In the genomic region with DNA sequence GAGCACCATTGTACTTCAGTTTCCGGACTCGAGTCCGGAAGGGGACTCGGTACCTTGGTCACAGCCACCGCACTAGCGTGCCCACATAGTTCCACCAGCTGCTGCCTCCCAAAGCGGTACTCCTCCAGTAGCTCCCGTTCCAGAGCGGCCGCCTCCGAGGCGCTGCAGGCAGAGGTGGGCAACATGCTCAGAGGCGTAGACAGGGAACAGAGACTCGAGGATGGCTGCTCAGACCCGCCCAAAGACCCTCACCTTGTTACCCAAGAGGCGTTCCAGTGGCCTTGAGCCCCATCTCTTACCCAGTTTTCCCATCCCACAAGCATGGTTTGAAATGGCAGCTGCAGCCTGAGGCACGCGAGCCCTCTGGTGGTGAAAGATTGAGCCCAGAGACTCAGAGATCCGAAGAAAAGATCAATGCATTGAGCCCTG, we compare ENCODE assay signal across 8 mouse cellular contexts. TPM values are rescaled to one million over a fixed set of nuclear protein-coding genes. Genes with fewer than 3 reads are reported as not detected.
A peak's percentile ranks its signal among the peaks of the same experiment; 100 is the strongest.
DNase-seq lines count a peak whose midpoint lies in the region; ATAC-seq and TF ChIP-seq lines count a peak whose summit lies in the region.

No protein-coding gene starts in this region.

- H3K9me3 ChIP-seq in hindbrain, embryonic 10.5 days, result no peaks in the 10 kb centered on the region
- no peaks in the 10 kb centered on the region for H3K9me3 ChIP-seq in limb, embryonic 10.5 days (replicated peaks)
- H3K9me3 ChIP-seq in neural tube, embryonic 13.5 days, result no peaks in the 10 kb centered on the region

- 51% methylated on average over 19 of the region's 19 CpGs for WGBS in thymus, adult 2 months
- WGBS in hindbrain, embryonic 10.5 days, result 31% methylated on average over 19 of the region's 19 CpGs
- 43% methylated on average over 19 of the region's 19 CpGs for WGBS in limb, embryonic 10.5 days
- whole genome bisulfite sequencing in neural tube, embryonic 13.5 days, result 38% methylated on average over 19 of the region's 19 CpGs

- H3K4me3 ChIP-seq in thymus, adult 2 months (ENCODE audit: control insufficient read depth, insufficient read depth, low read length), result no peak overlapping the region
- H3K4me3 ChIP-seq in hindbrain, embryonic 10.5 days, result peak overlapping the region; percentile 16; the same call in 1 of the 2 replicates
- H3K4me3 ChIP-seq in limb, embryonic 10.5 days, result no peak overlapping the region
- H3K4me3 ChIP-seq in neural tube, embryonic 13.5 days, result no peak overlapping the region

- H3K27me3 ChIP-seq in thymus, adult 2 months (ENCODE audit: control insufficient read depth, insufficient read depth, low read length), result peaks cover 20% of the 10 kb centered on the region
- peaks cover 66% of the 10 kb centered on the region for H3K27me3 ChIP-seq in hindbrain, embryonic 10.5 days (ENCODE audit: insufficient read depth, poor library complexity, severe bottlenecking)
- H3K27me3 ChIP-seq in limb, embryonic 10.5 days (ENCODE audit: low read depth, poor library complexity, severe bottlenecking), result peaks cover 75% of the 10 kb centered on the region
- H3K27me3 ChIP-seq in neural tube, embryonic 13.5 days, result peaks cover 50% of the 10 kb centered on the region

- ATAC-seq in neural tube, embryonic 13.5 days (ENCODE audit: low read depth), result 0 out of 2 replicates have a peak, but pooled peaks have one; percentile 9

- peak overlapping the region; percentile 54; the same call in 1 of the 2 replicates for H3K9ac ChIP-seq in neural tube, embryonic 13.5 days

- H3K4me2 ChIP-seq in neural tube, embryonic 13.5 days, result peak overlapping the region; percentile 8; the same call in 1 of the 2 replicates

- DNase-seq in adrenal gland, postnatal 10 days, result peak; percentile 68
- no peak for DNase-seq in adrenal gland, adult 18-20 months (ENCODE audit: low spot score in 2 of 2)
- peak; percentile 34 for DNase-seq in thymus, adult 2 months
- DNase-seq in thymus, adult 18-20 months, result no peak
- peak; percentile 70 for DNase-seq in hindbrain, embryonic 10.5 days (ENCODE audit: low spot score)
- DNase-seq in limb, embryonic 10.5 days (ENCODE audit: low spot score), result peak; percentile 67
- DNase-seq in gastrocnemius, postnatal 10 days, result no peak

- TF ChIP-seq CTCF in thymus, adult 2 months (IDR thresholded peaks at IDR 0.05; ENCODE audit: borderline replicate concordance, control insufficient read depth, extremely low read depth, insufficient read depth, low read length, poor library complexity), result peak; percentile 44; the same call in 1 of the 2 replicates

- H3K27ac ChIP-seq in thymus, adult 2 months (ENCODE audit: control insufficient read depth, insufficient read depth, low read length), result no peak overlapping the region
- 0 out of 2 replicates have a peak overlapping the region, but pooled peaks have one; percentile 18 for H3K27ac ChIP-seq in hindbrain, embryonic 10.5 days
- H3K27ac ChIP-seq in limb, embryonic 10.5 days, result no peak overlapping the region
- H3K27ac ChIP-seq in neural tube, embryonic 13.5 days (replicated peaks), result no peak overlapping the region

- H3K36me3 ChIP-seq in thymus, adult 2 months (ENCODE audit: control insufficient read depth, insufficient read depth, low read length), result 0 out of 2 replicates have a peak, but pooled peaks cover 3% of the 10 kb centered on the region
- peaks cover 38% of the 10 kb centered on the region for H3K36me3 ChIP-seq in hindbrain, embryonic 10.5 days
- H3K36me3 ChIP-seq in limb, embryonic 10.5 days, result peaks cover 43% of the 10 kb centered on the region
- peaks cover 18% of the 10 kb centered on the region for H3K36me3 ChIP-seq in neural tube, embryonic 13.5 days

- TF ChIP-seq POLR2A in thymus, adult 2 months (IDR thresholded peaks at IDR 0.05; ENCODE audit: control insufficient read depth, extremely low read depth, insufficient read depth, low read length, poor library complexity), result no peak

- peaks cover 13% of the 10 kb centered on the region for H3K4me1 ChIP-seq in thymus, adult 2 months (replicated peaks; ENCODE audit: control insufficient read depth, insufficient read depth, low read length)
- peaks cover 86% of the 10 kb centered on the region for H3K4me1 ChIP-seq in hindbrain, embryonic 10.5 days (replicated peaks)
- peaks cover 37% of the 10 kb centered on the region for H3K4me1 ChIP-seq in limb, embryonic 10.5 days
- H3K4me1 ChIP-seq in neural tube, embryonic 13.5 days (replicated peaks), result peaks cover 65% of the 10 kb centered on the region

RNA-seq across cellular contexts. Expression of a gene that starts 3.3 kb away (rescaled TPM):
- 1 to 10 TPM in 1 of 2 experiments, under 1 TPM in 1; 0.64 to 1.5 TPM for total RNA-seq in adrenal gland, postnatal 10 days (2021)
- under 1 TPM; 0.06 to 0.10 TPM for total RNA-seq in adrenal gland, adult 18-20 months (2021)
- 0.75 and 2.2 TPM in 2 replicates for polyA plus RNA-seq in thymus, adult 2 months (2012; rRNA removed)
- 0.44 and 0.47 TPM in 2 replicates for polyA plus RNA-seq in hindbrain, embryonic 10.5 days (2016; fragmentation: Nextera tagmentation; extraction: Ambion mirVana)
- polyA plus RNA-seq in limb, embryonic 10.5 days (2016; fragmentation: Nextera tagmentation; extraction: Ambion mirVana), result 0.40 TPM in 2 replicates
- polyA plus RNA-seq in neural tube, embryonic 13.5 days (2015; fragmentation: Nextera tagmentation; extraction: Ambion mirVana), result 3.1 and 3.9 TPM in 2 replicates
- total RNA-seq in gastrocnemius, postnatal 10 days (2021), result 10 to 100 TPM; 25.3 to 28.4 TPM

RNA-seq across cellular contexts. Expression of a gene that starts 11.2 kb away (rescaled TPM):
- under 1 TPM; 0.79 to 0.84 TPM for total RNA-seq in adrenal gland, postnatal 10 days (2021)
- total RNA-seq in adrenal gland, adult 18-20 months (2021), result under 1 TPM; 0.51 to 0.60 TPM
- 1.3 and 1.8 TPM in 2 replicates for polyA plus RNA-seq in thymus, adult 2 months (2012; rRNA removed)
- 4.7 and 4.8 TPM in 2 replicates for polyA plus RNA-seq in hindbrain, embryonic 10.5 days (2016; fragmentation: Nextera tagmentation; extraction: Ambion mirVana)
- polyA plus RNA-seq in limb, embryonic 10.5 days (2016; fragmentation: Nextera tagmentation; extraction: Ambion mirVana), result 5.0 and 5.9 TPM in 2 replicates
- polyA plus RNA-seq in neural tube, embryonic 13.5 days (2015; fragmentation: Nextera tagmentation; extraction: Ambion mirVana), result 3.4 TPM in 2 replicates
- under 1 TPM in 1 of 2 experiments, not detected in 1; 0.38 TPM for total RNA-seq in gastrocnemius, postnatal 10 days (2021)

RNA-seq across cellular contexts. Expression of a gene that starts 11.5 kb away (rescaled TPM):
- total RNA-seq in adrenal gland, postnatal 10 days (2021), result 100 to 1,000 TPM; 237 to 261 TPM
- 100 to 1,000 TPM; 176 to 210 TPM for total RNA-seq in adrenal gland, adult 18-20 months (2021)
- 120 and 150 TPM in 2 replicates for polyA plus RNA-seq in thymus, adult 2 months (2012; rRNA removed)
- 166 and 177 TPM in 2 replicates for polyA plus RNA-seq in hindbrain, embryonic 10.5 days (2016; fragmentation: Nextera tagmentation; extraction: Ambion mirVana)
- polyA plus RNA-seq in limb, embryonic 10.5 days (2016; fragmentation: Nextera tagmentation; extraction: Ambion mirVana), result 165 and 166 TPM in 2 replicates
- polyA plus RNA-seq in neural tube, embryonic 13.5 days (2015; fragmentation: Nextera tagmentation; extraction: Ambion mirVana), result 169 and 186 TPM in 2 replicates
- total RNA-seq in gastrocnemius, postnatal 10 days (2021), result 100 to 1,000 TPM; 236 to 268 TPM

RNA-seq across cellular contexts. Expression of a gene that starts 11.7 kb away (rescaled TPM):
- total RNA-seq in adrenal gland, postnatal 10 days (2021), result 1 to 10 TPM; 5.5 TPM
- 1 to 10 TPM; 2.2 to 3.1 TPM for total RNA-seq in adrenal gland, adult 18-20 months (2021)
- polyA plus RNA-seq in thymus, adult 2 months (2012; rRNA removed), result 8.0 and 11.7 TPM in 2 replicates
- 4.9 and 7.3 TPM in 2 replicates for polyA plus RNA-seq in hindbrain, embryonic 10.5 days (2016; fragmentation: Nextera tagmentation; extraction: Ambion mirVana)
- 2.0 and 2.9 TPM in 2 replicates for polyA plus RNA-seq in limb, embryonic 10.5 days (2016; fragmentation: Nextera tagmentation; extraction: Ambion mirVana)
- 10.0 and 12.1 TPM in 2 replicates for polyA plus RNA-seq in neural tube, embryonic 13.5 days (2015; fragmentation: Nextera tagmentation; extraction: Ambion mirVana)
- total RNA-seq in gastrocnemius, postnatal 10 days (2021), result 1 to 10 TPM; 9.0 to 9.5 TPM

RNA-seq across cellular contexts. Expression of a gene that starts 58.5 kb away (rescaled TPM):
- total RNA-seq in adrenal gland, postnatal 10 days (2021), result 1 to 10 TPM; 1.2 to 1.7 TPM
- total RNA-seq in adrenal gland, adult 18-20 months (2021), result 1 to 10 TPM; 1.2 to 1.3 TPM
- polyA plus RNA-seq in thymus, adult 2 months (2012; rRNA removed), result 29.0 and 34.2 TPM in 2 replicates
- 39.8 and 49.9 TPM in 2 replicates for polyA plus RNA-seq in hindbrain, embryonic 10.5 days (2016; fragmentation: Nextera tagmentation; extraction: Ambion mirVana)
- 9.2 and 9.6 TPM in 2 replicates for polyA plus RNA-seq in limb, embryonic 10.5 days (2016; fragmentation: Nextera tagmentation; extraction: Ambion mirVana)
- polyA plus RNA-seq in neural tube, embryonic 13.5 days (2015; fragmentation: Nextera tagmentation; extraction: Ambion mirVana), result 50.9 and 58.8 TPM in 2 replicates
- 1 to 10 TPM in 1 of 2 experiments, under 1 TPM in 1; 0.47 to 1.1 TPM for total RNA-seq in gastrocnemius, postnatal 10 days (2021)

Comparison
In these comparisons a context has a peak if more than half of its experiments do, and no peak if none do; other contexts are left out.
1. DNase-seq: peak in adrenal gland, postnatal 10 days (single experiment), thymus, adult 2 months (single experiment), hindbrain, embryonic 10.5 days (single experiment) and limb, embryonic 10.5 days (single experiment); none in adrenal gland, adult 18-20 months (0 of 2), thymus, adult 18-20 months (0 of 2) and gastrocnemius, postnatal 10 days (single experiment).